Mouse (Mus musculus): ENCODE measurements around the gene Tcp11. TPM values are rescaled to one million over a fixed set of nuclear protein-coding genes. Genes with fewer than 3 reads are reported as not detected.

Tcp11 gene
- polyA plus RNA-seq, 1 experiment: 1.4 TPM

DNA sequence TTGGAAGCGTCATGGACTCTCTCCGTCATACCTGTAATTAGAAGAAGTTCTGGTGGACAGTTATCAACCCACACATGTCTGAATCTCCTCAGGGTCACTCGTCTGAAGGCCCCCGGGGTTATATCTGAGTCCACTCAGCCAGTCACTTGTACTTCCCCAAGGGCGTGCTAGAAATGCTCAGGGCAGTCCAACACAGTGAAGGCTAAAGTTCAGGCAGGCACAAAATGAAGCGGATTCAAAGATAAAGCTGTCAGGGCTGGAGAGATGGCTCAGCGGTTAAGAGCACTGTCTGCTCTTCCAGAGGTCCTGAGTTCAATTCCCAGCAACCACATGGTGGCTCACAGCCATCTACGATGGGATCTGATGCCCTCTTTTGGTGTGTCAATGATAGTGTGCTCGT, 2.4 kb downstream of the Tcp11 start:
- TF ChIP-seq POLR2A (IDR thresholded peaks at IDR 0.05; ENCODE audit: low read depth, low read length) (no peak), CTCF (conservative IDR thresholded peaks at IDR 0.05; ENCODE audit: insufficient read depth, insufficient read length, low read depth, low read length) (no peak)
- Histone ChIP-seq H3K4me1 (ENCODE audit: control insufficient read depth, insufficient read depth, low read length) (no peaks in the 10 kb centered on the region), H3K27ac (ENCODE audit: insufficient read depth, low read depth, low read length) (no peak overlapping the region), H3K27me3 (replicated peaks; ENCODE audit: control insufficient read depth, insufficient read depth, low read length) (no peaks in the 10 kb centered on the region), H3K36me3 (ENCODE audit: control insufficient read depth, insufficient read depth, low read length) (no peaks in the 10 kb centered on the region), H3K4me3 (ENCODE audit: insufficient read depth, low read depth, low read length) (no peak overlapping the region)
- WGBS: 84% methylated on average over 9 of the region's 9 CpGs
- DNase-seq: no peak

DNA sequence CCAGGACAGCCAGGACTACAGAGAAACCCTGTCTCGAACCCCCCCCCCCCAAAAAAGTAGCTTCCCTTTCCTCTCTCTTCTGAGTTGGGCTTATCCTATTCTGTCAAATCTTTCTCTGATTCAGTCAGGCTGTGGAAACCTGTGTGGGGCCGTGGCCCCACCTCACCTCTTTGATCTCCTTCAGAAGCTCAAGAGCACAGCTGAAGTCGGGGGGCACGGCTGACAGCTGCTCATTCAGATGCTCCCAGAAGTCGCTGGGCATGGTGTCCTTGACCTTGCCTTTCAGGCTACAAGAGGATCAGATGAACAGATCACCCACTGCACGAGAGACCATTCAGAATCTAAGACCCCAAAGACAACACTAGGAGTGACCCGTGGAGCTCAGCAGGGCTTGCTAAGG, 6.0 kb downstream of the Tcp11 start:
- WGBS: 73% methylated on average over 7 of the region's 7 CpGs
- TF ChIP-seq POLR2A (IDR thresholded peaks at IDR 0.05; ENCODE audit: low read depth, low read length): no peak
- no peak for TF ChIP-seq CTCF (conservative IDR thresholded peaks at IDR 0.05; ENCODE audit: insufficient read depth, insufficient read length, low read depth, low read length)
- no peaks in the 10 kb centered on the region for H3K36me3 ChIP-seq (ENCODE audit: control insufficient read depth, insufficient read depth, low read length)

DNA sequence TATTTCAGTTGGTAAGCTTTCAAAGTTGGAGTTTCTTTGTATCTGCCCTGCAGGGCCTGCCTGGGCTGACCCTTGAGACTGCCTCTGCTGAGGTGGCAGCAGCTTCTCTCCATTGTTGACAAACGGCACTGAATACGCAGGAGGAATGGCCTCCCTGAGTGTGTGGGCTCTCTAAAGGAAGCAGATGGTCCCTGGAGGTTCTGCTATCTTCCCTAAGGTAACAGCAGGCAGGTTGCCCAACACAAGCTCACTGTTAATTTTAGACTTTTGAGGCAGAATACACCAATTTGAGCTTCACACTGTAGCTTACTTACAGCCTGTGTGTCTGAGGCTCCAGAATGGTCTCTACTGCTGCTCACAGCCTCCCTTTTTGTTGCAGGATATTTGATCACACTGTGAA, 7.7 kb downstream of the Tcp11 start:
- no peaks in the 10 kb centered on the region for H3K27me3 ChIP-seq (replicated peaks; ENCODE audit: control insufficient read depth, insufficient read depth, low read length)
- WGBS: 91% methylated on average over 2 of the region's 2 CpGs
- no peaks in the 10 kb centered on the region for H3K4me1 ChIP-seq (ENCODE audit: control insufficient read depth, insufficient read depth, low read length)

More for the DNA sequence above, 6.0 kb downstream of the Tcp11 start:
- Histone ChIP-seq H3K27me3 (replicated peaks; ENCODE audit: control insufficient read depth, insufficient read depth, low read length) (no peaks in the 10 kb centered on the region), H3K4me1 (ENCODE audit: control insufficient read depth, insufficient read depth, low read length) (no peaks in the 10 kb centered on the region), H3K4me3 (ENCODE audit: insufficient read depth, low read depth, low read length) (no peak overlapping the region), H3K27ac (ENCODE audit: insufficient read depth, low read depth, low read length) (no peak overlapping the region)
- DNase-seq: no peak

DNA sequence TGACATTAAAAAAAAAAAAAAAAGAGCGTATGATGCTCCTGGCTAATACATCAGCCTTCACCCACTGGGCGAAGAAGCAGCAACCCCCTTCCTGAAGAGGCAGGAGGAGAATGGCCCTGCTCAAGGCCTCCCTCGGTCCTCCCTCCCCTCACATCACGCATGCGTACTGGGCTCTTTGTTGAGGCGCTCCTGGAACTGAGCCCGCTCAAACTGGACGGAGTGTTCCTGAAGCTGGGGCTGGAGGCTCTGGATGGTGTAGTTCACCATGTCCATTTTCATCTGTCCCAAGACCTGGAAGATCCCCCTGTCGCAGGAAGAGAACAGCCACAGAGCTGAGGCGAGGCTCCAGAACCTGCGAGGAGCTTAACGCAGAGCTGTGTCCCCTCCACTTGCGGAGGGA, 10.2 kb downstream of the Tcp11 start:
- no peak for DNase-seq
- no peak overlapping the region for H3K27ac ChIP-seq (ENCODE audit: insufficient read depth, low read depth, low read length)
- H3K27me3 ChIP-seq (replicated peaks; ENCODE audit: control insufficient read depth, insufficient read depth, low read length): no peaks in the 10 kb centered on the region
- TF ChIP-seq POLR2A (IDR thresholded peaks at IDR 0.05; ENCODE audit: low read depth, low read length): no peak
- no peak for TF ChIP-seq CTCF (conservative IDR thresholded peaks at IDR 0.05; ENCODE audit: insufficient read depth, insufficient read length, low read depth, low read length)
- H3K4me3 ChIP-seq (ENCODE audit: insufficient read depth, low read depth, low read length): no peak overlapping the region
- no peaks in the 10 kb centered on the region for H3K4me1 ChIP-seq (ENCODE audit: control insufficient read depth, insufficient read depth, low read length)
- H3K36me3 ChIP-seq (ENCODE audit: control insufficient read depth, insufficient read depth, low read length): no peaks in the 10 kb centered on the region
- WGBS: 79% methylated on average over 13 of the region's 13 CpGs

More for the DNA sequence above, 7.7 kb downstream of the Tcp11 start:
- no peak for DNase-seq
- TF ChIP-seq CTCF (conservative IDR thresholded peaks at IDR 0.05; ENCODE audit: insufficient read depth, insufficient read length, low read depth, low read length): no peak
- no peak for TF ChIP-seq POLR2A (IDR thresholded peaks at IDR 0.05; ENCODE audit: low read depth, low read length)
- H3K36me3 ChIP-seq (ENCODE audit: control insufficient read depth, insufficient read depth, low read length): no peaks in the 10 kb centered on the region
- no peak overlapping the region for H3K27ac ChIP-seq (ENCODE audit: insufficient read depth, low read depth, low read length)
- H3K4me3 ChIP-seq (ENCODE audit: insufficient read depth, low read depth, low read length): no peak overlapping the region

DNA sequence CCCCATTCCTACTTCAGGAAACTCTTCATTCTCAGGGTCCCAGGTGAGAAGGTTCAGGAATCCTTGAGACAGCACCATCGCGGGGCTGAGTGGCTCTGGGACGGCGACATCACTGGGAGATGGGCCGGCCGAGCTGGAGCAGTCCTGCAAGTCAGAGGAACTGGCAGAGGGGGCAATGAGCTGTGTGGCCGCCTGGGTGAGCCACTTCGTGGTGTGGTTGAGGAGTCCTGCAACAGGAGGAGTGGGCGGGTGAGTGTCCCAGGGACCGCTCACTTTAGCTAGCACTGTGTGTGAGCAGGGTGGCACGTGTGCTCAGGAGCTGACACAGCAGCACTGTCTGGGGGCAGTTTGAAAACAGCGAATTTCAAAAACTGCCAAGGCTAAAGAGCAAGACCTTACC, 11.0 kb downstream of the Tcp11 start:
- no peaks in the 10 kb centered on the region for H3K4me1 ChIP-seq (ENCODE audit: control insufficient read depth, insufficient read depth, low read length)
- no peak for DNase-seq
- TF ChIP-seq CTCF (conservative IDR thresholded peaks at IDR 0.05; ENCODE audit: insufficient read depth, insufficient read length, low read depth, low read length) (no peak), POLR2A (IDR thresholded peaks at IDR 0.05; ENCODE audit: low read depth, low read length) (no peak)
- 6% methylated on average over 12 of the region's 12 CpGs for WGBS
- H3K4me3 ChIP-seq (ENCODE audit: insufficient read depth, low read depth, low read length): no peak overlapping the region
- H3K27ac ChIP-seq (ENCODE audit: insufficient read depth, low read depth, low read length): no peak overlapping the region
- H3K36me3 ChIP-seq (ENCODE audit: control insufficient read depth, insufficient read depth, low read length): no peaks in the 10 kb centered on the region
- no peaks in the 10 kb centered on the region for H3K27me3 ChIP-seq (replicated peaks; ENCODE audit: control insufficient read depth, insufficient read depth, low read length)

DNA sequence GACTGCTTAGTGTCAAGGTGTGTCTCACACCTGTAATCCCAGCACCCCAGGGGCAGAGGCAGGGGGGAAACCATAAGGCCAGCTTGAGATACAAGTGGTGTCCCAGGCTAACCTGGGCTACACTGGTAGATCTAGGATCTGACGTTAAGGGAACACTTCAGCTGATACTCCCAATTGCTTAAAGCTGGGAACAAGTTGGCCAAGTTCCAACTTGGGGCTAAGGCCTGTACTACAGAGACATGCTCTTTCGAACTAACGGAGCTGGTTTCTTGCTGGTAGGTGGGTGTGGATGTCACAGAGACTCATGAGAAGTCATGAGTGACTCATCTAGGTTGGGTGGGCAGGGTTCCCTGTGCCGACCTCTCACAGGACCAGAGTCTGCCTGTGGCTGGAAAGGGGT, 13.1 kb downstream of the Tcp11 start:
- H3K27ac ChIP-seq (ENCODE audit: insufficient read depth, low read depth, low read length): no peak overlapping the region
- WGBS: 60% methylated on average over 4 of the region's 4 CpGs
- no peaks in the 10 kb centered on the region for H3K4me1 ChIP-seq (ENCODE audit: control insufficient read depth, insufficient read depth, low read length)
- TF ChIP-seq POLR2A (IDR thresholded peaks at IDR 0.05; ENCODE audit: low read depth, low read length) (no peak), CTCF (conservative IDR thresholded peaks at IDR 0.05; ENCODE audit: insufficient read depth, insufficient read length, low read depth, low read length) (no peak)
- no peaks in the 10 kb centered on the region for H3K36me3 ChIP-seq (ENCODE audit: control insufficient read depth, insufficient read depth, low read length)
- DNase-seq: no peak
- no peaks in the 10 kb centered on the region for H3K27me3 ChIP-seq (replicated peaks; ENCODE audit: control insufficient read depth, insufficient read depth, low read length)
- no peak overlapping the region for H3K4me3 ChIP-seq (ENCODE audit: insufficient read depth, low read depth, low read length)

DNA sequence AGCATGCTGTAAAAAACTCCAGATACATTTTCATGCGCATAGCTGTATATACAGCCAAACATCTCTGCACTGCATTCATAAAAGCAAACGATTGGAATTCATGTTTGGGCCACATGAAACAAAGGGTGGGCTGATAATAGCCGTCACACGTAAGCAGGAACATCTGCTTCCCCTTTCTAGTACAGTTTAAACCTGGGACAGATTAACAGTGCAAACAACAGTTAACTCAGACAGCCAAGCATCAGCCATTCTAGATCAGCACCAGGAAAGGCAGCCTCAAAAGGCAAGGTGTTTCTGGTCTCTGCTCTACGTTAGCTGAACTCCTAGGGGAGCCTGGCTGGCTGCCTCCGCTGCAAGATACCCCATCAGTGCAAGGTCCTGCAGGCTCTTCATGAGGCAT, 17.3 kb downstream of the Tcp11 start:
- no peak for DNase-seq
- H3K27ac ChIP-seq (ENCODE audit: insufficient read depth, low read depth, low read length): no peak overlapping the region
- no peaks in the 10 kb centered on the region for H3K27me3 ChIP-seq (replicated peaks; ENCODE audit: control insufficient read depth, insufficient read depth, low read length)
- WGBS: 82% methylated on average over 6 of the region's 6 CpGs
- H3K36me3 ChIP-seq (ENCODE audit: control insufficient read depth, insufficient read depth, low read length): peaks cover 4% of the 10 kb centered on the region
- H3K4me1 ChIP-seq (ENCODE audit: control insufficient read depth, insufficient read depth, low read length): no peaks in the 10 kb centered on the region
- no peak for TF ChIP-seq CTCF (conservative IDR thresholded peaks at IDR 0.05; ENCODE audit: insufficient read depth, insufficient read length, low read depth, low read length)
- no peak for TF ChIP-seq POLR2A (IDR thresholded peaks at IDR 0.05; ENCODE audit: low read depth, low read length)
- no peak overlapping the region for H3K4me3 ChIP-seq (ENCODE audit: insufficient read depth, low read depth, low read length)

DNA sequence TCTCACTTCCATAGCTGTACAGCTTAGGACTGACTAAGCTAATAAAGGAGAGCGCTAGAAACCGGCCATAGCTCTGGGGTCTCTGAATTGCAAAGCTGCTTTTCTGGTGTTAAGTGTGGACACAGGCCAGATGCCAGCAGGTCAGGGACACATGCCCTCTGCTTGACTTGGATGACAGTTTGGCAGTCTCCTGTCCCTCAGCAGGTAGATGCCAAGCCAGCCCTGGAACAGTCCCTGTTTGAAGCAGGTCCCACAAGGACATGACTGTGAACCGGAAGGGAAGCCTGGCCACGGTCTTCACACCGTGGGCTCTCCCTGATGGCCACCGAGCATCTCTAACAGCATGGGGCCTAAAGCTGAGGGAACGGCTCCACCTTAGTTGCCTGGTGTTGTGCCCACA, 17.7 kb downstream of the Tcp11 start:
- DNase-seq: no peak
- Histone ChIP-seq H3K4me3 (ENCODE audit: insufficient read depth, low read depth, low read length) (no peak overlapping the region), H3K36me3 (ENCODE audit: control insufficient read depth, insufficient read depth, low read length) (peaks cover 4% of the 10 kb centered on the region), H3K4me1 (ENCODE audit: control insufficient read depth, insufficient read depth, low read length) (no peaks in the 10 kb centered on the region), H3K27ac (ENCODE audit: insufficient read depth, low read depth, low read length) (no peak overlapping the region), H3K27me3 (replicated peaks; ENCODE audit: control insufficient read depth, insufficient read depth, low read length) (no peaks in the 10 kb centered on the region)
- 87% methylated on average over 7 of the region's 7 CpGs for WGBS
- no peak for TF ChIP-seq POLR2A (IDR thresholded peaks at IDR 0.05; ENCODE audit: low read depth, low read length)
- TF ChIP-seq CTCF (conservative IDR thresholded peaks at IDR 0.05; ENCODE audit: insufficient read depth, insufficient read length, low read depth, low read length): no peak
